Mouse (Mus musculus) cerebellum, adult 2 months (tissue): ENCODE measurements around the gene St8sia6. TPM values are rescaled to one million over a fixed set of nuclear protein-coding genes. Genes with fewer than 3 reads are reported as not detected.
"Not testable (repeated sequence)": the region's sequence is repeated elsewhere in the genome, so short reads cannot be mapped to it uniquely, and the experiment has no call there.

Source experiments
- DNase-seq, 2 experiments: peaks; one replicate each; pipeline ENCODE4 v3.0.0; 2021
- H3K27ac ChIP-seq: fragments of 200-500 bp; 2 replicates; pipeline ENCODE4 v1.5.1; 2012; ENCODE audit warnings: low read length, control low read depth, inconsistent platforms; ENCODE audit not compliant: insufficient read depth
- H3K27me3 ChIP-seq: fragments of 200-500 bp; 2 replicates; pipeline ENCODE4 v1.6.1; 2012; ENCODE audit warnings: inconsistent platforms, mild to moderate bottlenecking, low read length, moderate library complexity; ENCODE audit not compliant: control insufficient read depth, insufficient read depth
- H3K4me1 ChIP-seq: fragments of 200-500 bp; 2 replicates; pipeline ENCODE4 v1.6.1; 2011; ENCODE audit warnings: low read length; ENCODE audit not compliant: control insufficient read depth, insufficient read depth
- H3K4me3 ChIP-seq: fragments of 200-500 bp; replicated peaks from 2 replicates; pipeline ENCODE3; 2011; ENCODE audit warnings: mild to moderate bottlenecking, low read depth, low read length, control low read depth; ENCODE audit not compliant: insufficient read depth
- CTCF ChIP-seq: fragments of 200-500 bp; IDR thresholded peaks from 2 replicates; pipeline ENCODE4 v1.5.1; 2011; ENCODE audit warnings: low read depth, mild to moderate bottlenecking, control low read depth, low read length, moderate library complexity, borderline replicate concordance; ENCODE audit not compliant: insufficient read depth
- POLR2A ChIP-seq: fragments of 200-500 bp; IDR thresholded peaks from 2 replicates; pipeline ENCODE4 v1.6.1; 2011; ENCODE audit warnings: low read length, control low read depth, borderline replicate concordance; ENCODE audit not compliant: insufficient read depth
- WGBS: fragments of 180-500 bp; shearing (Covaris S2); methylation state at CpG from one replicate; pipeline ENCODE4 v1.1.7; 2018; 5-methylcytosine and 5-hydroxymethylcytosine counted together
- polyA plus RNA-seq: library from polyadenylated mRNA; depleted of rRNA; stranded (reverse); fragments of >200 nt; gene quantifications from 2 replicates; pipeline ENCODE4 v1.2.3, GENCODE M21; 2012

St8sia6 gene
- polyA plus RNA-seq, 1 experiment, result 1.0 TPM

- Histone ChIP-seq H3K4me3 (no peak overlapping the region), H3K27me3 (no peaks in the 10 kb centered on the region), H3K4me1 (no peaks in the 10 kb centered on the region), H3K27ac (no peak overlapping the region)
- TF ChIP-seq POLR2A, result no peak
- no peak for TF ChIP-seq CTCF
- DNase-seq, result no peak
- WGBS, result 90% methylated on average over 8 of the region's 8 CpGs
Measured at GRCm38 (mm10) chr2:13794446-13794845, 582 bp upstream of the St8sia6 start.

GRCm38 (mm10) chr2:13793054-13793968 is 553 bp downstream of the St8sia6 start:
- no peak for TF ChIP-seq POLR2A
- TF ChIP-seq CTCF, result no peak
- H3K27me3 ChIP-seq, result no peaks in the 10 kb centered on the region
- under 1% methylated on average over 89 of the region's 89 CpGs for WGBS
- H3K4me1 ChIP-seq, result no peaks in the 10 kb centered on the region
- no peak overlapping the region for H3K4me3 ChIP-seq
- H3K27ac ChIP-seq, result no peak overlapping the region
- DNase-seq, result peak in 1 of 2 experiments; percentile 10

GRCm38 (mm10) chr2:13792256-13793005 is 1.4 kb downstream of the St8sia6 start:
- no peaks in the 10 kb centered on the region for H3K27me3 ChIP-seq
- WGBS, result 36% methylated on average over 13 of the region's 13 CpGs
- TF ChIP-seq POLR2A (no peak), CTCF (no peak)
- no peak for DNase-seq
- no peaks in the 10 kb centered on the region for H3K4me1 ChIP-seq
- H3K4me3 ChIP-seq, result no peak overlapping the region
- H3K27ac ChIP-seq, result no peak overlapping the region

GRCm38 (mm10) chr2:13791598-13791997 is 2.3 kb downstream of the St8sia6 start:
- WGBS, result 71% methylated on average over 7 of the region's 7 CpGs
- Histone ChIP-seq H3K4me1 (no peaks in the 10 kb centered on the region), H3K4me3 (no peak overlapping the region), H3K27ac (no peak overlapping the region), H3K27me3 (no peaks in the 10 kb centered on the region)
- no peak for TF ChIP-seq POLR2A
- no peak for TF ChIP-seq CTCF
- DNase-seq, result no peak

GRCm38 (mm10) chr2:13789365-13789764 is 4.5 kb downstream of the St8sia6 start:
- Histone ChIP-seq H3K27ac (no peak overlapping the region), H3K4me1 (no peaks in the 10 kb centered on the region), H3K4me3 (no peak overlapping the region), H3K27me3 (no peaks in the 10 kb centered on the region)
- no peak for DNase-seq
- WGBS, result 64% methylated on average over 1 of the region's 1 CpGs
- TF ChIP-seq POLR2A, result no peak
- no peak for TF ChIP-seq CTCF

- H3K27me3 ChIP-seq, result no peaks in the 10 kb centered on the region
- no peak overlapping the region for H3K27ac ChIP-seq
- DNase-seq, result no peak
- H3K4me3 ChIP-seq, result no peak overlapping the region
- H3K4me1 ChIP-seq, result no peaks in the 10 kb centered on the region
- TF ChIP-seq CTCF, result no peak
- TF ChIP-seq POLR2A, result no peak
- WGBS, result 38% methylated on average over 1 of the region's 1 CpGs
Measured at GRCm38 (mm10) chr2:13786577-13787168, 7.2 kb downstream of the St8sia6 start.

GRCm38 (mm10) chr2:13785992-13786391 is 7.9 kb downstream of the St8sia6 start:
- 57% methylated on average over 3 of the region's 3 CpGs for WGBS
- H3K4me1 ChIP-seq, H3K27ac ChIP-seq, H3K27me3 ChIP-seq, H3K4me3 ChIP-seq, DNase-seq: not testable (repeated sequence)

GRCm38 (mm10) chr2:13785247-13785646 is 8.6 kb downstream of the St8sia6 start:
- 79% methylated on average over 2 of the region's 2 CpGs for WGBS
- no peak for DNase-seq

More at GRCm38 (mm10) chr2:13785247-13785646, 8.6 kb downstream of the St8sia6 start:
- TF ChIP-seq POLR2A (no peak), CTCF (no peak)
- Histone ChIP-seq H3K4me1 (no peaks in the 10 kb centered on the region), H3K4me3 (no peak overlapping the region), H3K27ac (no peak overlapping the region), H3K27me3 (no peaks in the 10 kb centered on the region)
